Mouse (Mus musculus) embryonic facial prominence, embryonic 13.5 days (tissue): Measurements from ENCODE around the gene Vmn1r172. TPM values are rescaled to one million over a fixed set of nuclear protein-coding genes. Genes with fewer than 3 reads are reported as not detected.
"Not testable (repeated sequence)": the region's sequence is repeated elsewhere in the genome, so short reads cannot be mapped to it uniquely, and the experiment has no call there.

Source experiments
- ATAC-seq: fragments of 200-750 bp; cut with Nextera tagmentation; 2 replicates; pipeline ENCODE4 v1.8.0; 2017; ENCODE audit warnings: low read depth; ENCODE audit not compliant: insufficient number of reproducible peaks, insufficient read depth, low FRiP score, low TSS enrichment
- H3K27ac ChIP-seq: fragments of 300-500 bp; sonication (generic); 2 replicates; pipeline ENCODE4 v1.5.1; 2015; ENCODE audit warnings: moderate library complexity, mild to moderate bottlenecking, inconsistent platforms
- H3K27me3 ChIP-seq: fragments of 300-500 bp; sonication (generic); 2 replicates; pipeline ENCODE4 v1.6.1; 2015; ENCODE audit warnings: mild to moderate bottlenecking, inconsistent platforms
- H3K36me3 ChIP-seq: fragments of 300-500 bp; sonication (generic); 2 replicates; pipeline ENCODE4 v1.6.1; 2015; ENCODE audit warnings: mild to moderate bottlenecking, inconsistent platforms
- H3K4me1 ChIP-seq: fragments of 300-500 bp; sonication (generic); 2 replicates; pipeline ENCODE4 v1.6.1; 2015; ENCODE audit warnings: inconsistent platforms
- H3K4me2 ChIP-seq: fragments of 300-500 bp; sonication (generic); 2 replicates; pipeline ENCODE4 v1.6.1; 2015; ENCODE audit warnings: moderate library complexity, mild to moderate bottlenecking, inconsistent platforms
- H3K4me3 ChIP-seq: fragments of 300-500 bp; sonication (generic); 2 replicates; pipeline ENCODE4 v1.5.1; 2015; ENCODE audit warnings: mild to moderate bottlenecking, inconsistent platforms
- H3K9ac ChIP-seq: fragments of 300-500 bp; sonication (generic); 2 replicates; pipeline ENCODE4 v1.6.1; 2015; ENCODE audit warnings: mild to moderate bottlenecking, inconsistent platforms
- H3K9me3 ChIP-seq: fragments of 300-500 bp; sonication (generic); 2 replicates; pipeline ENCODE4 v1.6.1; 2016; ENCODE audit warnings: inconsistent platforms
- WGBS: fragments of 180-500 bp; shearing (Covaris S2); methylation state at CpG from one replicate; pipeline ENCODE4 v1.1.7; 2015; ENCODE audit warnings: mixed read lengths; 5-methylcytosine and 5-hydroxymethylcytosine counted together
- polyA plus RNA-seq: library from polyadenylated mRNA; unstranded; fragments of >200 nt; fragmentation: Nextera tagmentation; extraction: Ambion mirVana; gene quantifications from 2 replicates; pipeline ENCODE4 v1.2.1, GENCODE M21; 2015

Gene Vmn1r172
- polyA plus RNA-seq = not detected in 2 replicates

DNA sequence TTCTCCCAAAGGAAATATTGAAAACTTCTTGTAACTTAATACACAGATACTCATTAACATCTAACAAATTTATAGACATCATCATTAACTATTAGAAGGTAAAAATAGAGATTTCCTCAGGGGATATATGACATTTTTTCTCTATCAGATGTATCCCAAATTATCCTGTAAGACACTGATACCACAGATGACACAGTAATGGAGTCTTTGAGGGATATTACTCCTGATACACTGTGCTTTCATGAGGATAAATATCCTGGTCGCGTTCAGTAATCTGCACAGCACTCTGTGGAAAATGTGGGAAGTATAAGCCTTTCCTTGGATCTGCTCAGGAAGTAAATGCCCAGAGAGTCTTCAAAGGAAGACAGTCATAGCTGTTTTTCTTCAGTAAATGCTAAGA, at the start of gene Vmn1r172:
TSS of gene Vmn1r172 (plus strand) at position 301 of the 400 bp plus-strand sequence.
- 53% methylated on average over 2 of the region's 2 CpGs for WGBS
- no peaks in the 10 kb centered on the region for H3K36me3 ChIP-seq
- H3K4me1 ChIP-seq = no peaks in the 10 kb centered on the region
- H3K9me3 ChIP-seq = no peaks in the 10 kb centered on the region
- H3K4me3 ChIP-seq = no peak within 1 kb of the TSS
- no peak within 1 kb of the TSS for H3K4me2 ChIP-seq
- ATAC-seq = no peak
- no peak within 1 kb of the TSS for H3K27ac ChIP-seq
- H3K9ac ChIP-seq = no peak within 1 kb of the TSS
- H3K27me3 ChIP-seq = no peaks in the 10 kb centered on the region

GRCm38 (mm10) chr7:23630422-23630821, 27.7 kb upstream of the Vmn1r172 start, which contains the start of gene Vmn1r171:
Vmn1r171 (plus strand) TSS chr7:23630722.
- no peaks in the 10 kb centered on the region for H3K36me3 ChIP-seq
- H3K27me3 ChIP-seq = no peaks in the 10 kb centered on the region
- no peak for ATAC-seq
- H3K4me1 ChIP-seq = no peaks in the 10 kb centered on the region
- H3K9ac ChIP-seq = no peak within 1 kb of the TSS
- peaks cover 12% of the 10 kb centered on the region for H3K9me3 ChIP-seq
- H3K27ac ChIP-seq = no peak within 1 kb of the TSS
- H3K4me2 ChIP-seq = no peak within 1 kb of the TSS
- no peak within 1 kb of the TSS for H3K4me3 ChIP-seq

- H3K9ac ChIP-seq, H3K27ac ChIP-seq, H3K4me1 ChIP-seq, H3K4me2 ChIP-seq, H3K4me3 ChIP-seq, H3K9me3 ChIP-seq, H3K36me3 ChIP-seq, ATAC-seq, H3K27me3 ChIP-seq: not testable (repeated sequence)
- WGBS = 64% methylated on average over 1 of the region's 1 CpGs
These were observed 42.3 kb downstream of the Vmn1r172 start, which contains the start of gene Vmn1r173 for GRCm38 (mm10) chr7:23700403-23700802. Vmn1r173 (plus strand) TSS chr7:23700703.

Other genes starting within 250 kb of the Vmn1r172 start
- gene Vmn1r167, start 151.1 kb upstream of the Vmn1r172 start, polyA plus RNA-seq = not detected in 2 replicates
- not detected in 2 replicates for gene Vmn1r168, start 118.6 kb upstream of the Vmn1r172 start, polyA plus RNA-seq
- not detected in 2 replicates for gene Vmn1r169, start 82.8 kb upstream of the Vmn1r172 start, polyA plus RNA-seq
- not detected in 2 replicates for gene Vmn1r170, start 52.1 kb upstream of the Vmn1r172 start, polyA plus RNA-seq
- not detected in 2 replicates for gene Vmn1r171, start 27.6 kb upstream of the Vmn1r172 start, polyA plus RNA-seq
- not detected in 2 replicates for gene Vmn1r173, start 42.4 kb downstream of the Vmn1r172 start, polyA plus RNA-seq
- not detected in 2 replicates for gene Vmn1r174, start 94.0 kb downstream of the Vmn1r172 start, polyA plus RNA-seq
- not detected in 2 replicates for gene Vmn1r175, start 152.3 kb downstream of the Vmn1r172 start, polyA plus RNA-seq
- not detected in 2 replicates for gene Vmn1r176, start 179.1 kb downstream of the Vmn1r172 start, polyA plus RNA-seq
- not detected in 2 replicates for gene Vmn1r177, start 208.1 kb downstream of the Vmn1r172 start, polyA plus RNA-seq
- not detected in 2 replicates for gene Vmn1r178, start 233.7 kb downstream of the Vmn1r172 start, polyA plus RNA-seq